Mouse (Mus musculus) midbrain, embryonic 11.5 days (tissue): ENCODE measurements around the gene Dck. TPM values are rescaled to one million over a fixed set of nuclear protein-coding genes. Genes with fewer than 3 reads are reported as not detected.

ENCODE experiments used
- ATAC-seq: fragments of 200-750 bp; cut with Nextera tagmentation; 2 replicates; pipeline ENCODE4 v1.8.0; 2017; ENCODE audit warnings: moderate TSS enrichment, moderate library complexity; ENCODE audit not compliant: low FRiP score
- DNase-seq: peaks from one replicate; pipeline ENCODE4 v3.0.0; 2015; ENCODE audit warnings: low spot score; ENCODE audit errors: missing footprints
- H3K27ac ChIP-seq: fragments of 300-500 bp; sonication (generic); 2 replicates; pipeline ENCODE4 v1.5.1; 2014; ENCODE audit warnings: low read depth, low read length
- H3K27me3 ChIP-seq: fragments of 300-500 bp; sonication (generic); 2 replicates; pipeline ENCODE4 v1.6.1; 2014; ENCODE audit warnings: mild to moderate bottlenecking, low read length, moderate library complexity, mixed read lengths; ENCODE audit not compliant: control insufficient read depth, insufficient read depth
- H3K36me3 ChIP-seq: fragments of 300-500 bp; sonication (generic); 2 replicates; pipeline ENCODE4 v1.6.1; 2014; ENCODE audit warnings: mild to moderate bottlenecking, low read length, moderate library complexity, mixed read lengths; ENCODE audit not compliant: control insufficient read depth, insufficient read depth
- H3K4me1 ChIP-seq: fragments of 300-500 bp; sonication (generic); 2 replicates; pipeline ENCODE4 v1.6.1; 2014; ENCODE audit warnings: low read length; ENCODE audit not compliant: control insufficient read depth, insufficient read depth
- H3K4me2 ChIP-seq: fragments of 300-500 bp; sonication (generic); 2 replicates; pipeline ENCODE4 v1.6.1; 2014; ENCODE audit warnings: mild to moderate bottlenecking, moderate library complexity
- H3K4me3 ChIP-seq: fragments of 300-500 bp; sonication (generic); 2 replicates; pipeline ENCODE4 v1.5.1; 2014; ENCODE audit warnings: low read depth, low read length
- H3K9ac ChIP-seq: fragments of 300-500 bp; sonication (generic); 2 replicates; pipeline ENCODE4 v1.6.1; 2014; ENCODE audit warnings: low read length
- H3K9me3 ChIP-seq: fragments of 300-500 bp; sonication (generic); 2 replicates; pipeline ENCODE4 v1.6.1; 2016; ENCODE audit warnings: low read length; ENCODE audit not compliant: control insufficient read depth
- WGBS: fragments of 180-500 bp; shearing (Covaris S2); extraction: QIAGEN DNeasy Blood & Tissue Kit; methylation state at CpG from one replicate; pipeline ENCODE4 v1.1.7; 2014; 5-methylcytosine and 5-hydroxymethylcytosine counted together
- polyA plus RNA-seq: library from polyadenylated mRNA; unstranded; fragments of >200 nt; fragmentation: Nextera tagmentation; extraction: Ambion mirVana; gene quantifications from 2 replicates; pipeline ENCODE4 v1.2.1, GENCODE M21; 2014

Gene Dck
- polyA plus RNA-seq, 1 experiment from 2014 or later, result 143 TPM

GRCm38 (mm10) chr5:88768201-88768600 is 3.4 kb downstream of the Dck start:
- DNase-seq (no peak), ATAC-seq (no peak)
- H3K9ac ChIP-seq, result no peak overlapping the region
- H3K4me2 ChIP-seq, result no peak overlapping the region
- WGBS, result 90% methylated on average over 6 of the region's 6 CpGs
- peaks cover 18% of the 10 kb centered on the region for H3K36me3 ChIP-seq
- peaks cover 15% of the 10 kb centered on the region for H3K4me1 ChIP-seq
- H3K4me3 ChIP-seq, result no peak overlapping the region
- no peak overlapping the region for H3K27ac ChIP-seq
- H3K27me3 ChIP-seq, result no peaks in the 10 kb centered on the region
- no peaks in the 10 kb centered on the region for H3K9me3 ChIP-seq

DNA sequence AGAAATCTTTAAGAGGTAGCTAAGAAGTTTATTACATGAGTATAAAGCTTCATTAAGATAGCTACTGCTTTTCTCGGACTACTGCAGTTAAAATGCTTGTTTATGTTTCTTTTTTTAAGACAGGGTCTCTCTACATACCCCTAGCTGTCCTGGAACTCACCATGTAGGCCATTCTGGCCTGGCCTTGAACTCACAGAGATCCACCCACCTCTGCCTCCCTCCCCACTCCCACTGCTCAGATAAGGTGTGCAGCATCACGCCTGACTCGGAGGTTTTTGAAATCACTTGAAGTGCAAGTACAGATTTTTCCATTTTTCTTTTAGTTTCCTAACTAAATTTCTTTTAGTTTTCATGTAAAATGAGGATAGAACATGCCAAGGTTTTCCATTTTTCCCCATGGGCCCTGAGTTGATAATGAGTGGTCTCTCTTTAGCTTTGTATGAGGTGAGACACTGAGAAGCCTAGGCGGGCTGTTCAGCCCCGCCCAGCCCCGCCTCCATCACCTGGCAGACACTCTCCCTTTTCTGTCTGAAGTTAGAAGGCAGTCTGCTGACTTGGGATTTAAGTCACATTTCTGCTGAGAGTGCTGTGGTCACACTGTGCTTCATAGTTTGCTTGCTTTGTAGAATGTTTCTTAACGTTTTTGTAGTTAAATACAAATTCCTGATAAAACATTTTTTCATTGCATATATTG is 17.4 kb downstream of the Dck start:
- Histone ChIP-seq H3K36me3 (peaks cover 20% of the 10 kb centered on the region), H3K27me3 (no peaks in the 10 kb centered on the region), H3K27ac (no peak overlapping the region), H3K4me1 (no peaks in the 10 kb centered on the region), H3K4me3 (no peak overlapping the region), H3K9me3 (no peaks in the 10 kb centered on the region), H3K9ac (no peak overlapping the region), H3K4me2 (no peak overlapping the region)
- DNase-seq (peak; percentile 35), ATAC-seq (no peak)
- 81% methylated on average over 7 of the region's 7 CpGs for WGBS

GRCm38 (mm10) chr5:88785059-88785458 is 20.3 kb downstream of the Dck start:
- WGBS, result 89% methylated on average over 1 of the region's 1 CpGs
- Histone ChIP-seq H3K27ac (no peak overlapping the region), H3K4me2 (no peak overlapping the region), H3K36me3 (peaks cover 17% of the 10 kb centered on the region), H3K27me3 (no peaks in the 10 kb centered on the region), H3K4me3 (no peak overlapping the region), H3K4me1 (no peaks in the 10 kb centered on the region), H3K9ac (no peak overlapping the region), H3K9me3 (no peaks in the 10 kb centered on the region)
- no peak for DNase-seq
- no peak for ATAC-seq

GRCm38 (mm10) chr5:88790675-88791074 is 25.9 kb downstream of the Dck start:
- H3K4me2 ChIP-seq, result no peak overlapping the region
- DNase-seq (no peak), ATAC-seq (no peak)
- no peaks in the 10 kb centered on the region for H3K9me3 ChIP-seq
- whole genome bisulfite sequencing, result 60% methylated on average over 9 of the region's 9 CpGs
- H3K27ac ChIP-seq, result no peak overlapping the region
- H3K4me3 ChIP-seq, result no peak overlapping the region
- H3K9ac ChIP-seq, result no peak overlapping the region
- no peaks in the 10 kb centered on the region for H3K36me3 ChIP-seq
- no peaks in the 10 kb centered on the region for H3K4me1 ChIP-seq
- no peaks in the 10 kb centered on the region for H3K27me3 ChIP-seq

GRCm38 (mm10) chr5:88791256-88792245 is 26.8 kb downstream of the Dck start:
- H3K9me3 ChIP-seq, result no peaks in the 10 kb centered on the region
- WGBS, result 45% methylated on average over 10 of the region's 10 CpGs
- no peak overlapping the region for H3K4me3 ChIP-seq
- no peaks in the 10 kb centered on the region for H3K27me3 ChIP-seq
- H3K4me2 ChIP-seq, result no peak overlapping the region
- no peaks in the 10 kb centered on the region for H3K4me1 ChIP-seq
- H3K27ac ChIP-seq, result no peak overlapping the region
- DNase-seq, result peak; percentile 92
- H3K36me3 ChIP-seq, result no peaks in the 10 kb centered on the region
- H3K9ac ChIP-seq, result no peak overlapping the region
- ATAC-seq, result peak; percentile 69

DNA sequence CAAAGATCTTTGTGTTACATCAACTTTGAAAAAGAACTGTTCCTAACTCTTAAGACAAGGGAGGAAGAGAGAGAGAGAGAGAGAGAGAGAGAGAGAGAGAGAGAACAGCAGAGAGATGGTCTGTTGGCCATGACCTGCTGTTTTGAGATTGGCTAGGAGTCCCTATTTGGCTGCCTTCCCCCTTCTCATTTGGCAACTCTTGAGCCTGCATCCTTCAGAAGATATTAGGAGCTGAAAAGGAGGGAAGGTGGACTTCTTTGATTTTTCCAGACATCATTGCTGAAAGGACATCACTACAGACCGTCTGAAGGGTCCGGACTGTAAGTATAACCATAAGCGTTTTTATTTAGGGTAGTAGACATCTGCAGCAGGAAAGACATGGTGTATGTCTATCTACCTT is 28.9 kb downstream of the Dck start:
- Histone ChIP-seq H3K36me3 (no peaks in the 10 kb centered on the region), H3K9ac (no peak overlapping the region), H3K4me3 (no peak overlapping the region), H3K4me2 (no peak overlapping the region), H3K27ac (no peak overlapping the region), H3K27me3 (no peaks in the 10 kb centered on the region), H3K4me1 (no peaks in the 10 kb centered on the region), H3K9me3 (no peaks in the 10 kb centered on the region)
- DNase-seq (no peak), ATAC-seq (no peak)
- 94% methylated on average over 3 of the region's 3 CpGs for WGBS

DNA sequence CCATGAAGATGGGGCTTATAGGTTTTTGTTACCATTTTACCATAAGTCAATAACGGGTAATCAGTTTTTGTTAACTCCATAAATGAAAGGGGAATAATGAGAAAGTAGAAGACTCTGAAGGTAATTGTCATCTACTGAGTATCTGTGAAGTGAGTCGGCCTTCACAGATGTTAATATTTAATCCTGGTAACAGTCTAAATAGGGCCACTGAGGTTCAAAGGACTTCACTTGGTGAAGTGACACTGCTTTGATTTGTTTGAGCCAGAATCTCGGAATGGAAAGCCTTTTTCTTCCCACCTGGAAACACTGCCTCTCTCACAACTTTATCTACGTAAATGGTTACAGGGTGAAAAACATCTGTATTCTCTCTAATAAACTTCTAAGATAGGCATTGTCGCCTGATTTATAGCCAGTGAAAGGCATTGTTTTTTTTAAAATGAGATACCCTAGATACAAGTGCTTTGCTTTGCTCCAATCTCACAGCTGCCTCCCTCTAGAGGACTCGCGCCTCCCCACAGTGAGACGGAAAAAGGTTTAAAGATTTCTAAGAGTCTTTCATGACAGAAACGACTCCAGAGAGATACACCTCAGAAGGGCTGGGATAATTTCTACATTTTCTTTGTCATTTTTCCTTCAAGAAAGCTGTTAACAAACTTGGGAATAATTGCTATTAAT is 31.3 kb downstream of the Dck start:
- Histone ChIP-seq H3K27me3 (no peaks in the 10 kb centered on the region), H3K4me2 (no peak overlapping the region), H3K4me1 (no peaks in the 10 kb centered on the region), H3K9me3 (no peaks in the 10 kb centered on the region), H3K36me3 (no peaks in the 10 kb centered on the region), H3K9ac (no peak overlapping the region), H3K27ac (no peak overlapping the region), H3K4me3 (no peak overlapping the region)
- ATAC-seq, result no peak
- WGBS, result 57% methylated on average over 9 of the region's 9 CpGs
- DNase-seq, result no peak

DNA sequence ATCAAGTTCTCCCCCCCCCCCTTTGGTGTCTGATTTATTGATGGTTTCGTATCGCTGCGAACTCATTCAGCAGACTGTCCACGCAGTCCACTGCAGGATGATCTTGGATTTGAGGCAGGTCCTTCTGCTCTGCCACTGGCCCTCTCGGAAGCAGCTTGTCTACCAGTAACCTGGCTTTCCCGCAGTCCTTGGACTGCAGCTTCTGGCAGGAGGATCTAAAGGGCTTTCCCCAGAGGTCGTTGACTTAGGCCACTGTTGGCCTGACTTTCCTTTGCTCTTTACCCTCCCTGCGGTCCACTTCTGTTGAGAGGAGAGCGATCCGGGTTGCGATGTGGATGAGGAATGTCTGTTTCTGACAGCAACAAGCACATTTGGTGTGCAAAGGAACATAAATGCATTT is 31.8 kb downstream of the Dck start:
- Histone ChIP-seq H3K9ac (no peak overlapping the region), H3K4me2 (no peak overlapping the region), H3K27ac (no peak overlapping the region), H3K4me1 (no peaks in the 10 kb centered on the region), H3K4me3 (no peak overlapping the region), H3K27me3 (no peaks in the 10 kb centered on the region), H3K36me3 (no peaks in the 10 kb centered on the region), H3K9me3 (no peaks in the 10 kb centered on the region)
- no peak for ATAC-seq
- DNase-seq, result peak; percentile 35
- 73% methylated on average over 11 of the region's 11 CpGs for WGBS

DNA sequence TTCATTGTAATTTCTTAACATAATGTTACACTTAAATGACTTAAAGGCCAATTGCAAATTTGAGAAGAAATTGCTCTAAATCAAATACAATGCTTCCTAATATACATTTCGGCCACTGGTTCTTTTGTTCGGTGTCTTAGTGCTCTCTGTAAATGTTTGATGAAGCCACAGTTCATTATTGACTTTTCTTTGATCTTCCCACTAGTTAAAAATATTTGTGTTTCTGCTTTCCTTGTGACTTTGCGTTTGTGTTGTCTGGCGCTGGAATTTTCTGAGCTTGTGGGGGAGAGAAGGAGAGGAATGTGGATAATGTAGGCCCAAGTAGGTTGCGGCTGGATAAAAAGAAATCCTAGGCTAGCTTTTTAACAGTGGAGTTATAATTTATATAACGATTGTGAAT is 32.3 kb downstream of the Dck start:
- DNase-seq, result no peak
- Histone ChIP-seq H3K36me3 (no peaks in the 10 kb centered on the region), H3K4me1 (no peaks in the 10 kb centered on the region), H3K4me3 (no peak overlapping the region), H3K4me2 (no peak overlapping the region), H3K9ac (no peak overlapping the region), H3K9me3 (no peaks in the 10 kb centered on the region), H3K27me3 (no peaks in the 10 kb centered on the region), H3K27ac (no peak overlapping the region)
- ATAC-seq, result no peak
- 70% methylated on average over 6 of the region's 6 CpGs for WGBS
